Mouse (Mus musculus): Measurements from ENCODE around the gene Myadml2.

DNA sequence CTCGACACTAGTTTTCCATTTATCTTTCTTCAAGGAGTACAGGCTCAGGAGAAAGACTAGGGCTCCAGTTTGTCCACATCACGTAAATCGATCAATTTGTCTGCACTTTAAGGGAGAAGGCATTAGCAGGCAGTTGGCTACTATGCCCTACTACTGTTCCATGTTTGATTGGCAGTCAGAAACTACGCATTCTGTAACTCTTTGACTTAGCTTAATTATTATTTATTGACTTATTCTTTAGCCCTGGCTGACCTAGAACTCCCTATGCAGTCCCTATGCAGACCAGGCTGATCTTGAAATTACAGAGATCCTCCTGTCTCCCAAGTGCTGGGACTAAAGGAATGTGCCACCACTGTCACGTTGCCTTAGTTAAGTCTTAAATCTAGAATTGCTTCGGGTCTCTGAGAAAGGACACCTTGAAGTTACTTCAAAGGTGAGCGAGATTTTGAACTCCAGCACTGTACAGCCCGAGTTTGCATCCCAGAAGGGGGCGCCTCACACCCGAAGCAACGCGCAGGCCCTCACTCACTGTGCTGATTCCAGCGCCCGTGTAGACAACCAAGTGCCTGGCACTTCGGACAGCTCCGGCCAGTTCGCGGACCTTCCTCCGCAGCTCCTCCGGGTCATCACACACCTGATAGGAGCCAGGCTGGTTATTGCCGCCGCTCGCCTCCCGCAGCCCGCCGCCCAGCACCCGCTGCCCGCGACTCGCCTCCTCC, 23.8 kb downstream of the Myadml2 start:
- TF ChIP-seq POLR2A (IDR thresholded peaks at IDR 0.05; ENCODE audit: borderline replicate concordance, extremely low read depth, low read depth, low read length) (no peak), CTCF (IDR thresholded peaks at IDR 0.05; ENCODE audit: insufficient read depth, low read length) (peak; percentile 44; the same call in 1 of the 2 replicates)
